Mouse (Mus musculus): Measurements from ENCODE around the gene Srebf2.
"Not testable (repeated sequence)": the region's sequence is repeated elsewhere in the genome, so short reads cannot be mapped to it uniquely, and the experiment has no call there.

Gene Srebf2

DNA sequence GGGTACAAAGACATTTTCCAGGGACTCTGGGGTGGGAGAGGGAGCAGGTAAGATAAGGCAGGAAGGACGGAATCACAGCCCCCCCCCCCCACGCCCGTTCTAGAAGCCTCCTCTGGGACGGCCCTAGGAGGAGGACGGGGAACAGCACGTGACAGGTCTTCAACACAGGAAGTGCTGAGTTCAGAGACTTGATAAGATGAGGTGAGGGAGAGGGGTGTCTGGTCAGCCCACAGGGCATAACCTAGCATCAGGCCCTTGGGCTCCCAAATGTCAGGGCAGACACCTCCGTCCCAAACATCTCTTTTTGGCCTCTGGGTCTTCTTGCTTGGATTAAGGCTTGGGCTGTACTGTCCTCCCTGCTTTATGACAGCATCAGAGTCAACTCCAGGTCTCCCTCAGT is 76.3 kb downstream of the Srebf2 start:
- in situ Hi-C loops (cut with MboI; ENCODE audit: low sequenced_read_pairs), result no loop called here

DNA sequence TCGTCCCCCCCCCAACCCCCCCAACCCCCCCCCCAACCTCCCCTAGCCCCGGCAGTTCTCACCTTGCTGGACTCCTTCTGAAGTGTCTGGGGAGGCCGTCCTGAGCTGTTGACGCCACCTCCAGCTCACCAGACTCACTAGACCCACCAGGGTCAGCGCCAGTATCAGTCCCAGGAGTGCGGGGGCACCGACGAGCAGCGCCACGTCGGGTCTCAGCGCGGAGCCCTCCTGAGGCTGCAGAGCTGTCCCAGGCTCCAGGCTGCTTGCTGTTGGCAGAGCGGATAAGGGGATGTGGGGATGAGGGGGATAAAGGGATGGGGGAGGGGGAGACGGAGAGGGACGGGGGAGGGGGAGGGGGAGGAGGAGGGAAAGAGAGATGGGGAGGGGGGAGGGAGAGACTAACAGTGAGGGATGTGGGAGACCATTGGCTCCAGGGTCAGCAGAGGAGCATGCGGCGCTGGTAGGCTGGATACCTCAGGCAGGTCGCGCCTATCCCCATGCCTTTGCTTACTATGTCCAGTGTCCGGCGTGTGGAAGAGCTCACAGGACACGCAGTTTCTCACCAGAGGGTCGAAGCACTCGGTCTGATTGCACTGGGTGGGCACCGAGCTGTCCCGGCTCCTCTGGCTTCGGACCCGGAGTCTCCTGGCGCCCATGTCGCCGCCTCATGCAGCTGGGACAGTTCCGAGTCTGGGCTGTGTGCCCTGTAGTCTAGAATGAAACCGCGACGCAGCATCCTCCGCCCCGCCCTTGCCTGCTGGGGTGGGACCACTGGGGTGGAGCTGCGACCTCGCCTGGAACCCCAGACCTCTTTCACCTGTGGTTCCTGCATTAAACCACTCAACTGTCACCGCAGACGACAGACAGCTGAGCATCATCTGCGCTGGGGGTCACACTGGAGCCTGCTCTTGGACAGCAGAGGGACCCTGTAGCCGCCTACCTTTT is 76.9 kb downstream of the Srebf2 start, which contains the start of gene Tnfrsf13c:
TSS of gene Tnfrsf13c (minus strand) at position 713 of the 945 bp plus-strand sequence.
- in situ Hi-C loops (cut with MboI; ENCODE audit: low sequenced_read_pairs), result no loop called here

DNA sequence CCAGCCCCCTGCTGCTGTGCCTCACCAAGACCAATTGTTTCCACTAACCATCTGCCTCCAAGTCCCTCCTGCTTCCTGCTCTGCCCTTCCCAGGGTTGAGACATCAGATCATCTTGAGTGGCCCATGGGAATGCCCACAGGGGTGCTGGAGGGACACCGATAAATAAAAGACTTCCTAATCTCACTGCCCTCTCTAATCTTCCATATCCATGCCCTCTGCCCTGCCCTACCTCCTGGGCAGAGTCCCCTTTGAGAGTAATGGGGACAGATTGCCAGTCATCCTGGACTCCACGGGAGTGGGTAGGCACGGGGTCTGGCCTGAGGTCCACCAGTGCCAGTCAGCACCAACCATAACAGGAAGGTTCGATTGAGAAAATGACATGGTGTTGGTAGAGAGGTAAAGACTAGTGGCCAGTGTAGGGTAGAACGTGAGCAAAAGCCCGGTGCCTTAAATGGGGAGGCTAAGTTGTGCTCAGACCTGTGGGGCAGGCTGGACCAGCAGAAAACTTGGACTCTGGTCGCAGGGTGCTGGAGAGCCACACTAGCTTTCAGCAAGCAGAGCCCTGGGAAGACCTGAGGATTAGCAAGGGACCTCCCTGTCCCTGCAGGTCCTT is 77.7 kb downstream of the Srebf2 start:
- in situ Hi-C loops (cut with MboI; ENCODE audit: low sequenced_read_pairs), result no loop called here

DNA sequence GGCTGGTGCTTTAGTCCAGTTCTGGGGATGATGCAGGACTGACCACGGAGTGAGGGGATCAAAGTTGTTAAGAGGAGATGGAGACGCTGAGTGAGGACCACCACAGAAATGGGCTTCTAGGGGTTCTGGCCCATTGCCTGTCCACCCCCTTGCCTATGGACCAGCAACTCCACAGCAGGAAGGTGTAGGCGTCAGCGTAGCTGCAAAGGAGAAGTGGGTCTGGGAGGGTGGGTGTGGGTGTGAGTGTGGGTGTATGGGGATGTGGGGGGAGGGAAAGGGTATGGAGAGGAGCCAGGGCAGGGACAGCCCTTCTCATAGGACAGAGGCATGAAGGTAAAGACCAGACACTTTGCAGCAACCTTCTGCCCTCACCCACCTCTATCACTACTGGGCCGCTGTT is 78.8 kb downstream of the Srebf2 start:
- in situ Hi-C loops (cut with MboI; ENCODE audit: low sequenced_read_pairs), result no loop called here

DNA sequence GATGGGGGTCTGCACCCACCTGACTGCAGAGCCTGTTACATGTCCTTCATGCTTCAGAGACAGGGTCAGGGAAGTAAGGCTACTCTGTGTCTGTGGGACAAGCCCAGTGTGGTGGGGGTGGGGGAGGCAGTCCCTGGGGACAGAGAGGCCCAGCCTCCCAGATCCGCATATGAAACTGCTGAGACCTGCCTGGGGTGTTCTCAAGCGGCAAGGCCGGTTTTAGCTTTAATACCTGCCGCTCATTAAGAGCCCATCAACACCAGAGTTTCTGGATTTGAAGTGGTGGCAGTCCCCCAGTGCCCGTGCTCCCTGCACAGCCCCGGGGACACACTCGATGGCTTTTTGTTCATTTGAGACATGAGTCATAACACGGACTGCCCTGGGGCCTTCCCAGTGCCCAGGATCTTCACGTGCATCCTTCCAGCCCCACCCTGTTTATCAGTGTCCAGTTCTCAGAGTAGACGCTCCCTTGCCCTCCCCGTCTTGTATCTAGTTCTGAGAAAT is 82.6 kb downstream of the Srebf2 start:
- in situ Hi-C loops (cut with MboI; ENCODE audit: low sequenced_read_pairs), result no loop called here

DNA sequence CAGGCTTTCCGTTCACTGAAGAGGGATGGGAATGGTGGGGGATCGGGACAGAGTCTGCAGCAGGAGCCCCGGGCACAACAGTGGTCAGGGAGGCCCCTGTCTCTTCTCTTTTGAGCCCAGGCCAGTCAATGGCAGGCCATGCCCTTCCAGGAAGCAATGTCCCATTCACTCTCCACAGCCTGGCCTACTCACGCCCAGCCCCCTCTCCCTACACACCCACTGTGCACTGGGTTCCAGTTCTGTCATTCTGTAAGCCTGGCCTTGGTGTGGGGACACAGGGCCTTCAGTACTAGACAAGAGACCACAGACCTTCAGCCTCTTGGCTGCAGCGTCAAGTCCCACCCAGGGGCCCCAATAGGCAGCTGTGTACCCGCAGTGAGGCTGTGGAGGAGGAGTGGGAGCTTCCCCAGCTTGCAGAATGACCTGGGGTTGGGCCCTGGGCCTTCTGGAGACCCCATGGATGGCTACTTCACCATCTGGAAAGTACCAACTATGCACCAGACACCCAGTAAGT is 83.2 kb downstream of the Srebf2 start:
- in situ Hi-C loops (cut with MboI; ENCODE audit: low sequenced_read_pairs), result no loop called here

DNA sequence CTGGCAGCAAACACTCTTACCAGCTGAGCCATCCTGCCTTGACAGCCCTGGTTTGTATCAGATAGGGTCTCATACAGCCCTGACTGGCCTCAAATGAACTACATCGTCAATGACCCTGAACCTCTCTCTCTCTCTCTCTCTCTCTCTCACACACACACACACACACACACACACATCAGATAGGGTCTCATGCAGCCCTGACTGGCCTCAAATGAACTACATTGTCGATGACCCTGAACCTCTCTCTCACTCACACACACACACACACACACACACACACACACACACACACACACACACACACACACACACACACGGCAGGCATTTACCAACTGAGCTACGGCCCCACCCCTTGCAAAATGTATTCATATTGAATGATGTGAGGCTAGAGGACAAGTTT is 84.1 kb downstream of the Srebf2 start:
- in situ Hi-C loops (cut with MboI; ENCODE audit: low sequenced_read_pairs), result no loop called here

DNA sequence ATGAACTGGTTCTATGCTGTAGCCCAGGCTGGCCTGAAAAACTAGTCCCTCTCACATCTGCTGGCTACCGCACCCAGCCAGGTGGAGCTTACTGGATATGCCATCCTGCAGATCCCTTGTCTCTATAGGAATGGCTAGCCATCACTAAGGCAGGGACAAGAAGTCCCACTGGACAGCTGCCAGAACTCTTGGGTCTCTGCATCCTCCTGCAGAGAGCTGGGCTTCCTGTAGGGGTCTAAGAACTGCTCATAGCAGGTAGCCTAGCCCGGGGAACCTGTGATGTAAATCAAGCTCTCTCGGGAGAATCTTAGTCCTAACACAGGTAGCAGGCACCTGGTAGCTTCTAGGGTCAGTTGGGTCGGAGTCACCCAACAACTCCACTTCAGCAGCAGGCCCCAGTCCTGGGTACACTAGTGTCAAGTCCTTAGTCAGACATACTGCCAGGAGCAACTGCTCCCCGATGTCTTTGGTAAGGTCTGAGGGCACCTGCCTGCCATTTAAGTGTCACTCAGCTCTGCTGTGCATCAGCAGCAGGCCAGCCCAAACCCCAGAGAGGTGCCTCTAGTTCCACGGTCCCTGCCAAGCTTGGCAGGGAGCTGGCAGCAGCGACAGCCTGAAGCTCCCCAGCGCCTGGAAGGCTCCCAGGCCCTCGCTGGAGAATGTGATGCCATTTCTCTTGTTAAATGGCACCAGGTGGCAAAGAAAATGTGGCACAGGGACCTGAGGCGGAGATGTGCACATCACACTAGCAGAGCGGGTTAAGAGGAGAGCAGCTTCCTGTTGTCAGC is 84.8 kb downstream of the Srebf2 start:
- in situ Hi-C loops (cut with MboI; ENCODE audit: low sequenced_read_pairs), result no loop called here

DNA sequence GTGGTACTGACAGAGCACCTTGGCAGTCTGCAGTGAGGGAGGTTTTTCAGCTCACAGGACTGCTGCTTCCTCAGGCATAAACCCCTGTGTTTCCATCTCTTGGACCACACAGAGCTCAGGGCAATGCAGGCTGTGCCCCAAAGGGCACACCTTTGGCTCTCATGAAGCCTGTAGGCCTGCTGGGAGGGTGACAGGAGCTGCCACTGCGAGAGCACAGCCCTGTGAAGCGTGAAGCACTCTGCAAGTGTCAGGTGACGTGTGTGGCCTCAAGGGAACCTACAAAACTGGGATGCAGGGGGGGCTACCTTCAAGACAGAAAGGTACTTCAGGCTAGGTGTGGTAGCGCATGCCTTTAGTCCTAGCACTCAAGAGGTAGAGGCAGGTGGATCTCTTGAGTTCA is 85.7 kb downstream of the Srebf2 start:
- in situ Hi-C loops (cut with MboI; ENCODE audit: low sequenced_read_pairs), result no loop called here

DNA sequence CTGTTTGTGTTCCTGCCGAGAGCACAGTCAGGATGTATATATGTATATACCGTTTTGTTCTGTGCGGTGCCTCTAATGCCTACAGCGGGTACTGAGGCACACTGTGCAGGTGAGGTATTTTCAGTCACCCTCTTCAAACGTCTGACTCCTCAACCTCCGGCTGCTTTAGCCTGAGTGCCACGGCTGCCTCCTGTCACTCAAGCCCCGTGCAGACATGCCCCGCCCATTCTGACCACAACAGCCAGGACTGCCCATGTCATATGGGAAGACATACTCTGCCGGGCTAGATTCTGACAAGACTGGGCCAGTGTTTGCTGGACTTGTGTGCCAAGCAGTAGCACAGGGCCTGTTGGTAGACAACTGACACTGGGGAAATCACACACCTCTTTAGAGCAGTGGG is 88.7 kb downstream of the Srebf2 start:
- in situ Hi-C loops (cut with MboI; ENCODE audit: low sequenced_read_pairs), result loop anchor here (5.0 kb wide), 1 partner anchor 93 kb away; no protein-coding TSS in a partner anchor

DNA sequence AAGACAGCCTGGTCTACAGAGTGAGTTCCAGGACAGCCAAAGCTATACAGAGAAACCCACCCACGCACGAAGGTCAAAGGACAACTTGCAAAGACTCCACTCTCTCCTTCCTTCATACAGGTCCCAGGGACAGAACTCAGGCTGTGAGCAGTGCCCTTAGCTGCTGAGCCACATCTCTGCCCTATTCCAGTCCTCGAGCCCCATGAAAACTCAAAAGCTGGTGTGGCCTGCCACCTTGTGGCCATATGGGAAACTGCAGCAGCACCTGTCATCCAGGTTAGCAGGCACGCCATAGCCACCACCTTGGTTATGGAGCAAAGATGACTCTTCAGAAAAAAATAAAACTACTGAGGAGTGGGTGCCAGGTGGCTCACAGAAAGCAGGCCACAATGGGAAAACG is 89.6 kb downstream of the Srebf2 start:
- in situ Hi-C loops (cut with MboI; ENCODE audit: low sequenced_read_pairs), result loop anchor here (5.0 kb wide), 1 partner anchor 94 kb away; no protein-coding TSS in a partner anchor

DNA sequence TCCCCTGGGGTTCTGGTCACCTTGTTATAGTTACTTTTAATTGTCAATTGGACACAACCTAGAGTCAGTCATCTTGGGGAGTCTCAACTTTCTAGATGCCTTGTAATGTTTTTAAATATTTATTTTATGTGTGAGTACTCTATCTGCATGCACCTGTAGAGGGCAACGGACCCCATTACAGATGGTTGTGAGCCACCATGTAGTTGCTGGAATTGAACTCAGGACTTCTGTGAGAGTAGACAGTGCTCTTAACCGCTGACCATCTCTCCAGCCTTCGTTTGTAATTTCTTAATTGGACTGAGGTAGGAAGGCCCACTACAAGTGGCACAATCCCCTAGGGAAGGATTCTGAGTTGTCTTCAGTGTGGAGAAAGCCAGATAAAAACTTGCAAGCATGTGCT is 96.3 kb downstream of the Srebf2 start:
- in situ Hi-C loops (cut with MboI; ENCODE audit: low sequenced_read_pairs), result no loop called here

DNA sequence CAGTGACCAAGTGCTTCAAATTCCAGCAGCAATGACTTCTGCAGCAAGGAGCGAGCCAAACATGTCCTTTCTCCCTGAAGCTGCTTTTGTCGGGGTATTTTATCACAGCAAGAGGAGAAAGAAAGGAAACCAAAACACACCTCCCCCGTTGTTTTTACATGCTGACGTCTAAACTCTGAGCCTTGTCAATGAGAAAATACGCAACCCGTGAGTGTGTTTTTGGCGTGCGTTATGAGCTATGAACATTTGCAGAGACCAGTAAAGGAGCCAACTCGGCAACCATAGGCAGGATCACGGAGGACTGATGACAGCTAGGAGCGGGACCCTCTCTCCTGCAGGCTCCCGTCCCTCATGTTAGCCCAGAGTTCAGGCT is 96.7 kb downstream of the Srebf2 start:
- in situ Hi-C loops (cut with MboI; ENCODE audit: low sequenced_read_pairs), result no loop called here

DNA sequence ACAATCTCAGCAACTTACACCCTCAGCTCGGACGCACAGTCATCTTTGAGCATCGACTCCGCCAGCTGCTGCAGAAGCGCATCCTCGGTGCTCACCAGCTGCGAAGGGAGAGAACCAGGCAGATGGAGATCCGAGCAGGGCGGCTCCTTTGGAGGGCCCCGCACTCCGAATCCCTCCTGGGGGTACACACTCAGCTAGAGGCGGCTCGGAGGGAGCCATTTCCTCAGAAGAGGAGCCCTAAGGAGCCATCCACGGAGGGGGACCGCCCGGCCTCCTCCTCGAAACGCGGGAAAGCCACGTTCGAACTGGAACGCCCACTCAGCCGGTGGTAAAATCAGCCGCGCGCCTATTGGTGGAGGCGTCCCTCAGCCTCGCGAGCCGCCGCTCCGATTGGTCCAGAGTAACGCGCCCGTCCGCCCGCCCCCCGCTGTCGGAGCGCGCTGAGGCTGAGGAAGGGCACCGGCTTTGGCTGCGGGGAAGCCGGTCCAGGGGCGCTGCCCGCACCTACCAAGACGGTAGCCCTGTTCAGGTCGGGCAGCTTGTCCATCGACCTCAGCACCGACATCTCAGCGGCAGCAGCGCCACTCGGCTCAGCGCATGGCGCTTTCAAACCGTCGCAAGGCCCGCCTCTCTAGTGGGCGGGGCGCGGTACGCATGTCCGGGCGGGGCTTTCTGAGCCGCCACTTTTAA is 97.3 kb downstream of the Srebf2 start, which contains the start of gene Cenpm:
TSS of gene Cenpm (minus strand) at position 634 of the 690 bp plus-strand sequence.
- in situ Hi-C loops (cut with MboI; ENCODE audit: low sequenced_read_pairs), result no loop called here

DNA sequence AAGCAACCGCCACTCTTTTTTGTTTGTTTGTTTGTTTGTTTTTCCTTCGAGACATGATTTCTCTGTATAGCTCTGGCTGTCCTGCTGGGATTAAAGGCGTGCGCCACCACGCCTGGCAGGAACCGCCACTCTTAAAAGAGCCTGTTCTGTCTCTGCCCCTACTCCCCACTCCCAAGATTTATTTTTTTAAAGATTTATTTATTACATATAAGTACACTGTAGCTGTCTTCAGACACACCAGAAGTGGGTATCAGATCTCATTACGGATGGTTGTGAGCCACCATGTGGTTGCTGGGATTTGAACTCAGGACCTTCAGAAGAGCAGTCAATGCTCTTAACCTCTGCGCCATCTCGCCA is 97.8 kb downstream of the Srebf2 start:
- in situ Hi-C loops (cut with MboI; ENCODE audit: low sequenced_read_pairs), result not testable (repeated sequence)

DNA sequence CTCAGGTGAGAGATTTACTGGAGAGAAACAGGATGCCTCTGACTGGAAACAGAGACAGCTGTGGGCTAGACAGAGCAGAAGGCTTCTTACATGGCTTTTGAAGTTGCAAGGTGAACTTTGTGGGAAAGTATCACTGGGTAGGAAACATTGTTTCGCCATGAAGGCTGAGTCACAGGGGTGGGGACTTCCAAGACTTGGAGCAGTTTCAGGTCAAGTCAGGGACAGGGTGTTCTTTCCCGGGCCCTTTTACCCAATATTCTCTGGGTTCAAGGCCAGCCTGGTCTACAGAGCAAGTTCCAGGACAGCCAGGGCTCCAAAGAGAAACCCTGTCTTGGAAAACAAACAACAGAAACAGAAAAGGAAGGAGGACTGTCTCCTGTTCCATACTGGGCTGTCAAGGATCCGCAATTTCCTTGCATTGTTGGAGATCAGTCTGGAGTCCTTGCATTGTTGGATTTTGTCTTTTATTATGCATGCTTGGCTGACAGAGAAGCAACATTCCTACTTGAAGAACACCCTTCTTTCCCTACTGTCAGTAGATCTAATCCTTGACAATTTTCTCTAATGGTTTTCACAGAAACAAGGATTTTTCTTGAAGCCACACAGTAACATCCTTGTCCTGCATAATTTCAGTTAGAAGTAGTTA is 100.3 kb downstream of the Srebf2 start:
- in situ Hi-C loops (cut with MboI; ENCODE audit: low sequenced_read_pairs), result no loop called here

DNA sequence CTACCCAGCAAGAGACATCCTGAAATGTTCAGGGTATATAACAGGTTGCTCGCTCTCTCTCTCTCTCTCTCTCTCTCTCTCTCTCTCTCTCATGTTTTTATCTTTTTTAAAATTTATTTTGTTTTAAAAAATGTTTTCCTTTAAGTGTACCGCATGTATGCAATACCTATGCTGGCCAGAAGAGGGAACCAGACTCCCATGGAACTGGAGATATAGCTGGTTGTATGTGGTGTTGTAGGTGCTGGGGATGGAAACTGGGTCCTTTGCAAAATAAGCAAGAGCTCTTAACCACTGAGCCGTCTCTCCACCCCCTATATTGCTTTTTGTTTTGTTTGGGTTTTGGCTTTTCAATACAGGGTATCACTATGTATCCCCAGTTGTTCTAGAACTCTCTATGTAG is 104.6 kb downstream of the Srebf2 start:
- in situ Hi-C loops (cut with MboI; ENCODE audit: low sequenced_read_pairs), result no loop called here

DNA sequence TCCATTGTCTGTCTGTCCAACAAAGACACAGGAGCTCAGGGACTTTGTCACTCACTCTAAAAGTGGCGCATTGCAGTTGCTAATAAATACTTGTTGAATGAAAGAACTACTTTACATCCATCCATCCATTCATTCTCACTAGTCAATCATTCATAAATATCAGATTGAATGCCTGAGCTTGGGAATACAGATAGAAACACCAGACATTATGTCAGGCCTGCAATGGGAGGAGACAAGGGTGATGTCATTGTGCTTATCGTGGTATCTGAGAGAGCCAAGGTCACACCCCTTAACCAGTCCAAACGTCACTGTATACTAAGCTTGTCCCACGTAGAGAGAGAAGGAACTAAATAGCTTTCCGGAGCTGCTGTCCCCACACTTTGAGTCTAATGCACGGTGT is 105.1 kb downstream of the Srebf2 start, which contains the start of gene 1500009C09Rik:
TSS of gene 1500009C09Rik (plus strand) at position 301 of the 400 bp plus-strand sequence.
- in situ Hi-C loops (cut with MboI; ENCODE audit: low sequenced_read_pairs), result no loop called here

Data from CH12F3 (cell line).